Mouse (Mus musculus) intestine, postnatal 0 days (tissue): ENCODE data around the gene Adck1. TPM values are rescaled to one million over a fixed set of nuclear protein-coding genes. Genes with fewer than 3 reads are reported as not detected.

Source experiments
- ATAC-seq: fragments of 200-750 bp; cut with Nextera tagmentation; 2 replicates; pipeline ENCODE4 v1.8.0; 2017; ENCODE audit warnings: mild to moderate bottlenecking, moderate TSS enrichment, moderate library complexity
- H3K27ac ChIP-seq: fragments of 300-500 bp; sonication (generic); 2 replicates; pipeline ENCODE4 v1.5.1; 2014; ENCODE audit warnings: mild to moderate bottlenecking, low read depth, low read length, moderate library complexity
- H3K27me3 ChIP-seq: fragments of 300-500 bp; sonication (generic); replicated peaks from 2 replicates; pipeline ENCODE4 v1.6.1; 2014; ENCODE audit warnings: low read length, mixed read lengths; ENCODE audit not compliant: control insufficient read depth, insufficient read depth
- H3K36me3 ChIP-seq: fragments of 300-500 bp; sonication (generic); 2 replicates; pipeline ENCODE4 v1.6.1; 2014; ENCODE audit warnings: mild to moderate bottlenecking, moderate library complexity; ENCODE audit not compliant: control insufficient read depth, insufficient read depth
- H3K4me1 ChIP-seq: fragments of 300-500 bp; sonication (generic); replicated peaks from 2 replicates; pipeline ENCODE4 v1.6.1; 2014; ENCODE audit warnings: antibody characterized with exemption, low read length, mixed read lengths; ENCODE audit not compliant: control insufficient read depth, insufficient read depth
- H3K4me2 ChIP-seq: fragments of 300-500 bp; sonication (generic); replicated peaks from 2 replicates; pipeline ENCODE4 v1.6.1; 2014; ENCODE audit warnings: low read depth, mild to moderate bottlenecking, moderate library complexity
- H3K4me3 ChIP-seq: fragments of 300-500 bp; sonication (generic); 2 replicates; pipeline ENCODE4 v1.5.1; 2014; ENCODE audit warnings: low read depth, low read length
- H3K9ac ChIP-seq: fragments of 300-500 bp; sonication (generic); 2 replicates; pipeline ENCODE4 v1.6.1; 2014; ENCODE audit warnings: mild to moderate bottlenecking, low read depth, low read length
- H3K9me3 ChIP-seq: fragments of 300-500 bp; sonication (generic); 2 replicates; pipeline ENCODE4 v1.6.1; 2016; ENCODE audit warnings: mixed run types; ENCODE audit not compliant: control insufficient read depth
- CTCF ChIP-seq: sonication (generic); IDR thresholded peaks from 2 replicates; pipeline ENCODE4 v1.5.1; 2016; ENCODE audit warnings: low read depth, mild to moderate bottlenecking, control low read depth, antibody characterized with exemption, moderate library complexity
- WGBS: fragments of 180-500 bp; shearing (Covaris S2); extraction: QIAGEN DNeasy Blood & Tissue Kit; methylation state at CpG from one replicate; pipeline ENCODE4 v1.1.7; 2014; 5-methylcytosine and 5-hydroxymethylcytosine counted together
- polyA plus RNA-seq: library from polyadenylated mRNA; unstranded; fragments of >200 nt; fragmentation: Nextera tagmentation; extraction: Ambion mirVana; gene quantifications from 2 replicates; pipeline ENCODE4 v1.2.1, GENCODE M21; 2015

Gene Adck1
- polyA plus RNA-seq, 1 experiment from 2014 or later = 10.9 TPM

DNA sequence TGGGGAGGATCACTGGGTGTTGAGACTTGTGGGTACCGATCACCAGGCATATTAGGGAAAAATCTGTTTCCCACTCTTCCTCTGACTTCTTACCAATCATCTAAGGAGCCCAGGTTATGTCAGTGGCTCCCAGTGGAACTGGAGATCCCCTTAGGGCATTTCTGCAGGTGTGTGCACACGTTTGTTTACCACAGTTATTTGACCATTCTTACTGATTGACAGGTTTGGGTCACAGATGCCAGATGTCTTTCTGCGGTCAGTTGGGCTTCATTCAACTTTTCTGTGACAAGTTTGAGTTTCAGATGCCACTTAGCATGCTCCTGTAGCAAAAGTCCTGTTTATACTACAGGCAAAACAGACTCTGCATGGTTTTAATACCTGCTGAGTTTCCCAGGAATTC is 112.5 kb downstream of the Adck1 start:
- H3K27ac ChIP-seq = no peak overlapping the region
- H3K36me3 ChIP-seq = no peaks in the 10 kb centered on the region
- ATAC-seq = no peak
- H3K27me3 ChIP-seq = no peaks in the 10 kb centered on the region
- H3K4me1 ChIP-seq = no peaks in the 10 kb centered on the region
- H3K9me3 ChIP-seq = no peaks in the 10 kb centered on the region
- WGBS = 60% methylated on average over 3 of the region's 3 CpGs
- no peak overlapping the region for H3K4me2 ChIP-seq
- no peak overlapping the region for H3K9ac ChIP-seq
- no peak for TF ChIP-seq CTCF
- no peak overlapping the region for H3K4me3 ChIP-seq

DNA sequence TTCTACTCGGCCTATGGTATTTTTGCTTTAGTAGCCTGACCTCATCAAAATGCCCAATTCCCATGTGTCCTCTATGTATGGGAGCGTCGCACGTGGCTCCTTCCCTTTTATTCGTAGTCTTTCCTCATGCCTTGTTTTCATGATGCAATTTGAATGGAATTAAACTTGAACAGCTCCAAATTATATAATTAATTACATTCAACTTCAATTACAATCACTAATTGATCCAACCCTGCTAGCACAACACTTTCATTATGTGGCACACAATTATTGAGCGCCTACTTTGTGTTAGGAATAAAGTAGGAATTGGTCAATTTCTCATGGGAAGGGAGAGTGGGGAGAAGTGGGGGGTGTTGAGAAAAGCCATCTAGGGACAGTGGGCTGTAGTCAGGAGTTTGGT is 113.4 kb downstream of the Adck1 start:
- no peaks in the 10 kb centered on the region for H3K4me1 ChIP-seq
- no peak overlapping the region for H3K4me3 ChIP-seq
- WGBS = 80% methylated on average over 6 of the region's 6 CpGs
- ATAC-seq = no peak
- no peak overlapping the region for H3K4me2 ChIP-seq
- H3K27ac ChIP-seq = no peak overlapping the region
- H3K27me3 ChIP-seq = no peaks in the 10 kb centered on the region
- no peak for TF ChIP-seq CTCF
- no peak overlapping the region for H3K9ac ChIP-seq
- H3K9me3 ChIP-seq = no peaks in the 10 kb centered on the region
- H3K36me3 ChIP-seq = no peaks in the 10 kb centered on the region

DNA sequence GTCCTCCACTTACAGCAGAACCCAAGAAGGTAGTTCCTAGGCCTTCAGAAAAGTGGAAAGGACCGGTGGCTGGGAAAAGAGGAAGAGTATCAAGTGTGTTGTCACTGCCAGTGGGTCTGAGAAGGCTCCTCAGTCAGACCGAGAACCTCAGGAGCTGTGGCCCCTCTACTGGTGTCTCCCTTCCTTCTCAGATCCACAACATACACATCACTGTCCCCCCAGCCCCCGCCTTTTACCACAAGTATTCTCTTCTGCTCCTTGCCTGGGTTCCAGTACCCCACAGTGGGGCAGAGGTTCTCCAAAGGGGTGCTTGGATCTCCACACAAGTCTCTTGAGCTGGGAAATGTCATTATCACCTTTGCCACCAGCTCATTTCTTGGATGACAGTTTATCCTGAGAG is 115.5 kb downstream of the Adck1 start:
- no peak overlapping the region for H3K27ac ChIP-seq
- WGBS = 79% methylated on average over 3 of the region's 3 CpGs
- no peak overlapping the region for H3K4me3 ChIP-seq
- no peaks in the 10 kb centered on the region for H3K27me3 ChIP-seq
- TF ChIP-seq CTCF = no peak
- H3K9ac ChIP-seq = no peak overlapping the region
- no peaks in the 10 kb centered on the region for H3K36me3 ChIP-seq
- no peaks in the 10 kb centered on the region for H3K9me3 ChIP-seq
- H3K4me1 ChIP-seq = no peaks in the 10 kb centered on the region
- ATAC-seq = no peak
- H3K4me2 ChIP-seq = no peak overlapping the region

DNA sequence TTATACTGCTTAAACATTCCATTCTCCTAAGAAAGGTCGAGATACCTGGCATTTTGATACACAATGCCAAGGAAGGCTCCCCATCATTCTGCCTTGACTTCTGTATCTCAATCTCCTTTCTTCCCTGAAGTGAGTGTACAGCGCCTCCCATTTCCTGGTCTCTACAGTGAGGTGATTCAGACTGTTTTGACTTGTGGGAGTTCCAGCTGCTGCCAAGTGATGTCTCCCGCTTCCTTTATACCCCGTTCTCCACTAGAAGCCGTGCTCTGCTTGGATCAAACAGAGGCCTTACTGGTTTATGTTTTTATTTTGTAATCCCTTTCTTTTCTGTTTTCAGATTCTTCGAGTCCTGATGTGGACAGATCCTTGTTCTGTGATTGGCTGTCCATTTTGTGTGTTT is 116.3 kb downstream of the Adck1 start:
- no peak overlapping the region for H3K27ac ChIP-seq
- H3K4me2 ChIP-seq = no peak overlapping the region
- no peak overlapping the region for H3K9ac ChIP-seq
- H3K27me3 ChIP-seq = no peaks in the 10 kb centered on the region
- H3K9me3 ChIP-seq = no peaks in the 10 kb centered on the region
- no peak for TF ChIP-seq CTCF
- ATAC-seq = no peak
- H3K36me3 ChIP-seq = no peaks in the 10 kb centered on the region
- H3K4me1 ChIP-seq = no peaks in the 10 kb centered on the region
- 85% methylated on average over 6 of the region's 6 CpGs for WGBS
- no peak overlapping the region for H3K4me3 ChIP-seq

DNA sequence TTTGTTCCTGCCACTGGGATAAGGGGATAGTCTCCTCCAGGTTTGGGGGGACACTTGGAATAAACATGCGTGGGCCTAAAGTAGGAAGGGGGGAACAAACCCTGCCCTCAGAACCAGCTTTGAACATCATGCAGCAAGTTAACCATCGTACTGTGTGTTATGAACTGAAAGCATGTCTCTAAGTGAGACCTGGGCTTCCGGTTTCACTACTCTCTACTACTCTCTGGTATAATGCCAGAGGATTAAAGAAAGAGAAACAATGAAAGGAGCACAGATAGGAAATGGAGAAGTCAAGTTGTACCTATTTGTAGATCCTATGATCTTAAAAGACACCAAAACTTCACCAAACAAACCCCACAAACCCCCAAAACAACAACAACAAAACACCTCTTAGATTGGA is 121.3 kb downstream of the Adck1 start:
- no peaks in the 10 kb centered on the region for H3K36me3 ChIP-seq
- H3K27ac ChIP-seq = no peak overlapping the region
- no peaks in the 10 kb centered on the region for H3K27me3 ChIP-seq
- TF ChIP-seq CTCF = no peak
- no peak for ATAC-seq
- WGBS = 82% methylated on average over 3 of the region's 3 CpGs
- no peak overlapping the region for H3K9ac ChIP-seq
- H3K4me1 ChIP-seq = no peaks in the 10 kb centered on the region
- H3K4me2 ChIP-seq = no peak overlapping the region
- H3K4me3 ChIP-seq = no peak overlapping the region
- no peaks in the 10 kb centered on the region for H3K9me3 ChIP-seq

DNA sequence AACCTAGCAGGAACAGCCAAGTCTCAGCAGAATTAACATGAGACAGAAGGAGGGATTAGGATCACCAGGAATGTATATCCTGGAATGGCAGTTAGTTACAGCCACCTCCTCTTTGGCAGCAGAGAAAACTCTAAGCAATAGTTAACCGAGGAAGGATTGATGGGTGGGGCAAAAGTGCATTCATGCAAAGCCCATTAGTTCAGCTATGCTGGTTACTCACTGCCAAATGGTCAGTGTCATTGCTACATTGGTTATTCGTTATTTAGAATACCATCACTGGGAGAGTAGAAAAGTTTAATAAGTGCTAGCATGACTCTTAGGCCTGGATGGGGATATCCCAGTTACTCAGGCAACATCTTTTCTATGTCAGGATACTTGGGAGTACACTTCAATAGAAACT is 130.5 kb downstream of the Adck1 start:
- H3K36me3 ChIP-seq = no peaks in the 10 kb centered on the region
- 61% methylated on average over 2 of the region's 2 CpGs for WGBS
- no peaks in the 10 kb centered on the region for H3K9me3 ChIP-seq
- no peak overlapping the region for H3K4me2 ChIP-seq
- no peak for TF ChIP-seq CTCF
- H3K4me3 ChIP-seq = no peak overlapping the region
- H3K9ac ChIP-seq = no peak overlapping the region
- no peak overlapping the region for H3K27ac ChIP-seq
- no peaks in the 10 kb centered on the region for H3K4me1 ChIP-seq
- no peaks in the 10 kb centered on the region for H3K27me3 ChIP-seq
- ATAC-seq = no peak

Other genes starting within 250 kb of the Adck1 start
- not detected in 2 replicates for gene Gm10436, start 178.4 kb upstream of the Adck1 start, polyA plus RNA-seq
- not detected in 2 replicates for gene Gm8332, start 110.5 kb upstream of the Adck1 start, polyA plus RNA-seq
- not detected in 2 replicates for gene Gm5662, start 86.1 kb upstream of the Adck1 start, polyA plus RNA-seq
- gene Gm5039, start 36.5 kb upstream of the Adck1 start, polyA plus RNA-seq = not detected in 2 replicates